Mouse (Mus musculus) CH12.LX (cell line): ENCODE results near the gene Slc22a20. TPM values are rescaled to one million over a fixed set of nuclear protein-coding genes. Genes with fewer than 3 reads are reported as not detected.

ENCODE experiments used
- DNase-seq: peaks from one replicate; pipeline ENCODE4 v3.0.0-alpha.2; 2013; ENCODE audit errors: extremely low read depth
- H3K27ac ChIP-seq: 2 replicates; pipeline ENCODE4 v1.5.1; 2012; ENCODE audit warnings: low read depth, mild to moderate bottlenecking, control low read depth, moderate library complexity; ENCODE audit not compliant: insufficient read depth
- H3K27me3 ChIP-seq: replicated peaks from 2 replicates; pipeline ENCODE3; 2012; ENCODE audit warnings: inconsistent platforms
- H3K36me3 ChIP-seq, 2 experiments: replicated peaks in 1 of 2; 2 replicates each; pipeline versions ENCODE3 to v1.6.1; 2012; ENCODE audit warnings: inconsistent platforms in 1 of 2, low read length in 1 of 2, mild to moderate bottlenecking in 1 of 2, mixed read lengths in 1 of 2, moderate library complexity in 1 of 2; ENCODE audit not compliant: control insufficient read depth in 1 of 2, insufficient read depth in 1 of 2
- H3K4me1 ChIP-seq, 2 experiments: 2 replicates each; pipeline ENCODE4 v1.6.1; 2012; ENCODE audit warnings: inconsistent platforms in 1 of 2, moderate library complexity in 1 of 2; ENCODE audit not compliant: insufficient read depth in 2 of 2, control insufficient read depth in 1 of 2
- H3K4me2 ChIP-seq: 2 replicates; pipeline ENCODE4 v1.6.1; 2012; ENCODE audit warnings: low read depth, mild to moderate bottlenecking, control low read depth; ENCODE audit not compliant: poor library complexity, insufficient read depth, severe bottlenecking
- H3K4me3 ChIP-seq, 3 experiments: fragments of 150-350 bp in 1 of 3; sonication (generic) in 1 of 3; replicated peaks in 1 of 3; 2 replicates each; pipeline versions ENCODE3 to v1.5.1; 2011 to 2012; ENCODE audit warnings: low read depth in 2 of 3, low read length in 2 of 3, mild to moderate bottlenecking in 2 of 3, moderate library complexity in 2 of 3, control low read depth in 1 of 3, improper control_type of control experiment in 1 of 3, inconsistent platforms in 1 of 3, mixed read lengths in 1 of 3; ENCODE audit not compliant: poor library complexity in 1 of 3
- H3K79me2 ChIP-seq: replicated peaks from 2 replicates; pipeline ENCODE4 v1.6.1; 2012; ENCODE audit warnings: mild to moderate bottlenecking, moderate library complexity; ENCODE audit not compliant: control insufficient read depth, poor library complexity, insufficient read depth, severe bottlenecking; ENCODE audit errors: extremely low read depth
- H3K9ac ChIP-seq: 2 replicates; pipeline ENCODE4 v1.6.1; 2012; ENCODE audit warnings: low read depth, mild to moderate bottlenecking, control low read depth, moderate library complexity; ENCODE audit not compliant: insufficient read depth
- H3K9me3 ChIP-seq: replicated peaks from 2 replicates; pipeline ENCODE3; 2012; ENCODE audit warnings: low read length, inconsistent platforms, mixed read lengths
- BHLHE40 ChIP-seq: IDR thresholded peaks from 2 replicates; pipeline ENCODE4 v1.6.1; 2011; ENCODE audit warnings: mild to moderate bottlenecking, low read depth, low read length, improper control_type of control experiment
- CHD1 ChIP-seq: IDR thresholded peaks from 2 replicates; pipeline ENCODE4 v1.6.1; 2012; ENCODE audit warnings: low read depth, low read length, improper control_type of control experiment, inconsistent platforms
- CHD2 ChIP-seq: IDR thresholded peaks from 2 replicates; pipeline ENCODE4 v1.6.1; 2011; ENCODE audit warnings: low read length, improper control_type of control experiment
- CTCF ChIP-seq, 2 experiments: IDR thresholded peaks in 1 of 2; conservative IDR thresholded peaks in 1 of 2; 2 replicates each; pipeline ENCODE4 v1.5.1; 2011 to 2012; ENCODE audit warnings: low read depth in 2 of 2, low read length in 2 of 2, improper control_type of control experiment in 1 of 2, inconsistent platforms in 1 of 2, mild to moderate bottlenecking in 1 of 2, moderate library complexity in 1 of 2
- E2F4 ChIP-seq: IDR thresholded peaks from 2 replicates; pipeline ENCODE4 v1.6.1; 2011; ENCODE audit warnings: low read depth, low read length, improper control_type of control experiment; ENCODE audit not compliant: insufficient replicate concordance
- EP300 ChIP-seq: IDR thresholded peaks from 2 replicates; pipeline ENCODE4 v1.6.1; 2011; ENCODE audit warnings: low read length, improper control_type of control experiment
- GABPA ChIP-seq: IDR thresholded peaks from 2 replicates; pipeline ENCODE4 v1.6.1; 2012; ENCODE audit warnings: low read depth, low read length, improper control_type of control experiment, inconsistent platforms; ENCODE audit not compliant: insufficient replicate concordance
- HCFC1 ChIP-seq: IDR thresholded peaks from 2 replicates; pipeline ENCODE4 v1.6.1; 2012; ENCODE audit warnings: low read depth, mild to moderate bottlenecking, inconsistent platforms, low read length, improper control_type of control experiment
- IRF4 ChIP-seq: IDR thresholded peaks from 2 replicates; pipeline ENCODE4 v1.6.1; 2014; ENCODE audit warnings: low read depth, mild to moderate bottlenecking, inconsistent platforms, low read length, improper control_type of control experiment
- JUN ChIP-seq: IDR thresholded peaks from 2 replicates; pipeline ENCODE4 v1.6.1; 2011; ENCODE audit warnings: low read depth, mild to moderate bottlenecking, low read length, improper control_type of control experiment, moderate library complexity; ENCODE audit not compliant: insufficient read depth
- JUND ChIP-seq: conservative IDR thresholded peaks from 2 replicates; pipeline ENCODE4 v1.6.1; 2011; ENCODE audit warnings: low read depth, low read length, improper control_type of control experiment
- MAFK ChIP-seq: IDR thresholded peaks from 2 replicates; pipeline ENCODE4 v1.6.1; 2011; ENCODE audit warnings: low read length, improper control_type of control experiment; ENCODE audit not compliant: insufficient replicate concordance
- MAZ ChIP-seq: IDR thresholded peaks from 2 replicates; pipeline ENCODE4 v1.6.1; 2012; ENCODE audit warnings: low read depth, mild to moderate bottlenecking, inconsistent platforms, low read length, improper control_type of control experiment, moderate library complexity
- POLR2A ChIP-seq: IDR thresholded peaks from 2 replicates; pipeline ENCODE4 v1.6.1; 2011; ENCODE audit warnings: low read depth, mild to moderate bottlenecking, improper control_type of control experiment, low read length
- POLR2AphosphoS2 ChIP-seq: IDR thresholded peaks from 2 replicates; pipeline ENCODE4 v1.6.1; 2011; ENCODE audit warnings: low read depth, low read length, improper control_type of control experiment
- RAD21 ChIP-seq: IDR thresholded peaks from 2 replicates; pipeline ENCODE4 v1.6.1; 2011; ENCODE audit warnings: low read depth, mild to moderate bottlenecking, low read length, improper control_type of control experiment, moderate library complexity
- RCOR1 ChIP-seq: conservative IDR thresholded peaks from 2 replicates; pipeline ENCODE4 v1.6.1; 2012; ENCODE audit warnings: low read depth, mild to moderate bottlenecking, inconsistent platforms, low read length, improper control_type of control experiment
- TBP ChIP-seq: conservative IDR thresholded peaks from 2 replicates; pipeline ENCODE4 v1.6.1; 2011; ENCODE audit warnings: low read depth, low read length, improper control_type of control experiment
- TCF12 ChIP-seq: IDR thresholded peaks from 2 replicates; pipeline ENCODE4 v1.6.1; 2014; ENCODE audit warnings: low read depth, mild to moderate bottlenecking, inconsistent platforms, low read length, improper control_type of control experiment
- UBTF ChIP-seq: IDR thresholded peaks from 2 replicates; pipeline ENCODE4 v1.6.1; 2012; ENCODE audit warnings: low read depth, mild to moderate bottlenecking, inconsistent platforms, low read length, improper control_type of control experiment, moderate library complexity
- USF2 ChIP-seq: conservative IDR thresholded peaks from 2 replicates; pipeline ENCODE4 v1.6.1; 2011; ENCODE audit warnings: low read depth, low read length, improper control_type of control experiment
- ZKSCAN1 ChIP-seq: IDR thresholded peaks from 2 replicates; pipeline ENCODE4 v1.6.1; 2012; ENCODE audit warnings: low read depth, inconsistent platforms, low read length, improper control_type of control experiment, borderline replicate concordance
- ZMIZ1 ChIP-seq: IDR thresholded peaks from 2 replicates; pipeline ENCODE4 v1.6.1; 2012; ENCODE audit warnings: low read depth, mild to moderate bottlenecking, inconsistent platforms, low read length, improper control_type of control experiment
- dilution Hi-C: fragments of 300-500 bp; cut with MboI; formaldehyde crosslinking; loops from 2 replicates; pipeline ENCODE4 v1.14.3; 2020; ENCODE audit warnings: low sequenced_read_pairs; ENCODE audit not compliant: extremely low pct_unique_long_range_greater_than_20kb, extremely low pct_ligation_motif_present
- in situ Hi-C: fragments of 300-500 bp; cut with MboI; formaldehyde crosslinking; loops from 3 replicates; pipeline ENCODE4 v1.14.3; 2019; ENCODE audit warnings: low sequenced_read_pairs, low pct_ligation_motif_present, low pct_unique_long_range_greater_than_20kb, mixed read lengths
- polyA plus RNA-seq: library from polyadenylated mRNA; unstranded; fragments of >175 nt; gene quantifications from 2 replicates; pipeline ENCODE4 v1.2.1, GENCODE M21; 2012; ENCODE audit warnings: low read depth; ENCODE audit not compliant: insufficient read length
- total RNA-seq, 2 experiments: library from RNA; depleted of rRNA; stranded (reverse); fragments of 300-350 nt in 1 of 2; fragments of >200 nt in 1 of 2; gene quantifications; 2 replicates each; pipeline ENCODE4 v1.2.3; 2012 to 2014

Slc22a20 gene
- total and polyA plus RNA-seq, 3 experiments: not detected

GRCm38 (mm10) chr19:5977717-5978116 is 8.2 kb downstream of the Slc22a20 start:
- H3K9me3 ChIP-seq: no peaks in the 10 kb centered on the region
- in situ Hi-C loops (no loop called here), dilution Hi-C loops (no loop called here)
- TF ChIP-seq CTCF (conservative IDR thresholded peaks at IDR 0.05 in 1 of 2, IDR thresholded peaks at IDR 0.05 in 1 of 2; ENCODE audit: low read depth in 2 of 2, low read length in 2 of 2) (no peak), MAFK (no peak), MAZ (no peak), HCFC1 (no peak), ZMIZ1 (no peak), EP300 (no peak), CHD2 (no peak), USF2 (no peak), JUN (no peak), ZKSCAN1 (no peak), GABPA (no peak), POLR2A (no peak), E2F4 (no peak), RAD21 (no peak), CHD1 (no peak), POLR2AphosphoS2 (no peak), BHLHE40 (no peak), RCOR1 (no peak), TCF12 (no peak)
- H3K27me3 ChIP-seq: no peaks in the 10 kb centered on the region
- H3K79me2 ChIP-seq: no peaks in the 10 kb centered on the region
- peaks cover 0 to 5% of the 10 kb centered on the region in 2 experiments; a peak in 2 of 4 replicates for H3K4me1 ChIP-seq
- no peaks in the 10 kb centered on the region for H3K36me3 ChIP-seq
- no peak overlapping the region for H3K27ac ChIP-seq
- H3K9ac ChIP-seq: no peak overlapping the region
- DNase-seq: no peak
- H3K4me2 ChIP-seq: no peak overlapping the region
- H3K4me3 ChIP-seq: no peak overlapping the region

- Histone ChIP-seq H3K79me2 (no peaks in the 10 kb centered on the region), H3K4me2 (no peak overlapping the region), H3K27me3 (no peaks in the 10 kb centered on the region), H3K36me3 (no peaks in the 10 kb centered on the region), H3K9ac (no peak overlapping the region), H3K4me3 (no peak overlapping the region), H3K4me1 (peaks cover 0 to 13% of the 10 kb centered on the region in 2 experiments; a peak in 2 of 4 replicates), H3K9me3 (no peaks in the 10 kb centered on the region), H3K27ac (no peak overlapping the region)
- DNase-seq: no peak
- dilution Hi-C loops: no loop called here
- TF ChIP-seq UBTF: no peak
- TF ChIP-seq IRF4: no peak
- TF ChIP-seq TBP: no peak
- no peak for TF ChIP-seq JUND
- TF ChIP-seq RAD21: no peak
- in situ Hi-C loops: no loop called here
Measured at GRCm38 (mm10) chr19:5975676-5976075, 10.3 kb downstream of the Slc22a20 start.
